Mouse (Mus musculus) MEL (cell line): ENCODE measurements at regions not wholly inside any gene's neighbourhood (a gene's known extent, or its start where the extent isn't known, plus 50 kb on each side); places are given as distances from the start of the nearest gene placed in this dataset.

Source experiments
- BHLHE40 ChIP-seq: IDR thresholded peaks from 2 replicates; pipeline ENCODE4 v1.6.1; 2012; ENCODE audit warnings: low read depth, mild to moderate bottlenecking, inconsistent platforms, low read length, improper control_type of control experiment, borderline replicate concordance
- CHD2 ChIP-seq: IDR thresholded peaks from 2 replicates; pipeline ENCODE4 v1.6.1; 2011; ENCODE audit warnings: low read length, improper control_type of control experiment
- CTCF ChIP-seq, 3 experiments: IDR thresholded peaks in 2 of 3; conservative IDR thresholded peaks in 1 of 3; 2 replicates each; pipeline ENCODE4 v1.5.1; 2011 to 2012; ENCODE audit warnings: low read length in 3 of 3, low read depth in 2 of 3, mild to moderate bottlenecking in 2 of 3, improper control_type of control experiment in 1 of 3, inconsistent platforms in 1 of 3, mixed read lengths in 1 of 3, moderate library complexity in 1 of 3; ENCODE audit not compliant: control insufficient read depth in 1 of 3, insufficient read depth in 1 of 3, poor library complexity in 1 of 3, severe bottlenecking in 1 of 3
- GATA1 ChIP-seq: IDR thresholded peaks from 2 replicates; pipeline ENCODE4 v1.6.1; 2011; ENCODE audit warnings: low read depth, low read length, improper control_type of control experiment
- MAX ChIP-seq: IDR thresholded peaks from 2 replicates; pipeline ENCODE4 v1.6.1; 2011; ENCODE audit warnings: low read length, improper control_type of control experiment
- POLR2A ChIP-seq, 2 experiments: IDR thresholded peaks; 2 replicates each; pipeline ENCODE4 v1.6.1; 2011 to 2012; ENCODE audit warnings: low read length in 2 of 2, mild to moderate bottlenecking in 2 of 2, control low read depth in 1 of 2, improper control_type of control experiment in 1 of 2, low read depth in 1 of 2, moderate library complexity in 1 of 2; ENCODE audit not compliant: control insufficient read depth in 1 of 2, insufficient read depth in 1 of 2, poor library complexity in 1 of 2
- RCOR1 ChIP-seq: IDR thresholded peaks from 2 replicates; pipeline ENCODE4 v1.6.1; 2012; ENCODE audit warnings: low read depth, mild to moderate bottlenecking, inconsistent platforms, low read length, improper control_type of control experiment

- TF ChIP-seq CTCF (IDR thresholded peaks at IDR 0.05 in 2 of 3, conservative IDR thresholded peaks at IDR 0.05 in 1 of 3; ENCODE audit: control insufficient read depth in 1 of 3, insufficient read depth in 1 of 3, low read depth in 2 of 3, low read length in 3 of 3, poor library complexity in 1 of 3, severe bottlenecking in 1 of 3) (no peak), BHLHE40 (no peak), MAX (no peak), POLR2A (IDR thresholded peaks at IDR 0.05; ENCODE audit: control insufficient read depth in 1 of 2, insufficient read depth in 1 of 2, low read depth in 1 of 2, low read length in 2 of 2, poor library complexity in 1 of 2) (no peak), RCOR1 (no peak), CHD2 (no peak), GATA1 (no peak)
Measured at GRCm38 (mm10) chr6:98797373-98797772, 454.8 kb upstream of the Gm765 start.
